Mouse (Mus musculus) lung, postnatal 10 days (tissue): ENCODE measurements around the gene Cnot6l.

Experiments used
- DNase-seq: peaks from one replicate; pipeline ENCODE4 v3.0.0; 2021

Cnot6l gene

GRCm38 (mm10) chr5:96164021-96164411 lies at the start of gene Cnot6l:
Gene Cnot6l (minus strand): TSS chr5:96164171.
- peak; percentile 76 for DNase-seq

GRCm38 (mm10) chr5:96209916-96210583 lies 46.1 kb upstream of the Cnot6l start:
- peak; percentile 96 for DNase-seq

GRCm38 (mm10) chr5:96209459-96209858 lies 45.5 kb upstream of the Cnot6l start, which contains the start of gene Mrpl1:
Gene Mrpl1 (plus strand): TSS chr5:96209493.
- peak; percentile 63 for DNase-seq

GRCm38 (mm10) chr5:96208543-96208942 lies 44.6 kb upstream of the Cnot6l start:
- no peak for DNase-seq

- DNase-seq = no peak
These were observed 43.6 kb upstream of the Cnot6l start for GRCm38 (mm10) chr5:96207531-96207930.

GRCm38 (mm10) chr5:96206897-96207296 lies 42.9 kb upstream of the Cnot6l start:
- peak; percentile 87 for DNase-seq

- DNase-seq = no peak
These were observed 37.6 kb upstream of the Cnot6l start for GRCm38 (mm10) chr5:96201462-96202154.

GRCm38 (mm10) chr5:96200269-96200668 lies 36.3 kb upstream of the Cnot6l start:
- no peak for DNase-seq

- no peak for DNase-seq
These were observed 34.3 kb upstream of the Cnot6l start for GRCm38 (mm10) chr5:96198271-96198670.

GRCm38 (mm10) chr5:96196547-96197052 lies 32.6 kb upstream of the Cnot6l start:
- peak; percentile 26 for DNase-seq

- DNase-seq = no peak
These were observed 27.3 kb upstream of the Cnot6l start for GRCm38 (mm10) chr5:96191251-96191650.

GRCm38 (mm10) chr5:96189761-96190160 lies 25.8 kb upstream of the Cnot6l start:
- DNase-seq = no peak

GRCm38 (mm10) chr5:96183987-96184386 lies 20.0 kb upstream of the Cnot6l start:
- no peak for DNase-seq

GRCm38 (mm10) chr5:96183211-96183610 lies 19.2 kb upstream of the Cnot6l start:
- no peak for DNase-seq

GRCm38 (mm10) chr5:96176879-96177358 lies 12.9 kb upstream of the Cnot6l start:
- no peak for DNase-seq

GRCm38 (mm10) chr5:96176121-96176520 lies 12.2 kb upstream of the Cnot6l start:
- peak; percentile 36 for DNase-seq

- no peak for DNase-seq
These were observed 7.8 kb upstream of the Cnot6l start for GRCm38 (mm10) chr5:96171765-96172164.

GRCm38 (mm10) chr5:96170443-96170842 lies 6.5 kb upstream of the Cnot6l start:
- DNase-seq = no peak

- peak; percentile 13 for DNase-seq
These were observed 2.8 kb upstream of the Cnot6l start for GRCm38 (mm10) chr5:96166761-96167160.

GRCm38 (mm10) chr5:96163396-96164020 lies 463 bp downstream of the Cnot6l start:
- no peak for DNase-seq

GRCm38 (mm10) chr5:96162399-96163331 lies 1.3 kb downstream of the Cnot6l start:
- DNase-seq = peak; percentile 87
